Mouse (Mus musculus) midbrain, postnatal 0 days (tissue): Measurements from ENCODE around the gene Il25. TPM values are rescaled to one million over a fixed set of nuclear protein-coding genes. Genes with fewer than 3 reads are reported as not detected.
"Not testable (repeated sequence)": the region's sequence is repeated elsewhere in the genome, so short reads cannot be mapped to it uniquely, and the experiment has no call there.

Source experiments
- ATAC-seq: fragments of 200-750 bp; cut with Nextera tagmentation; 2 replicates; pipeline ENCODE4 v1.8.0; 2017; ENCODE audit warnings: moderate number of reproducible peaks, mild to moderate bottlenecking, moderate TSS enrichment, moderate library complexity; ENCODE audit not compliant: low FRiP score
- DNase-seq: peaks from one replicate; pipeline ENCODE4 v3.0.0-alpha.2; 2015; ENCODE audit warnings: low spot score
- H3K27ac ChIP-seq: fragments of 300-500 bp; sonication (generic); 2 replicates; pipeline ENCODE4 v1.5.1; 2014; ENCODE audit warnings: low read depth, mild to moderate bottlenecking, low read length, mixed read lengths
- H3K27me3 ChIP-seq: fragments of 300-500 bp; sonication (generic); 2 replicates; pipeline ENCODE4 v1.6.1; 2014; ENCODE audit warnings: low read length, control low read depth, mixed read lengths; ENCODE audit not compliant: insufficient read depth
- H3K36me3 ChIP-seq: fragments of 300-500 bp; sonication (generic); 2 replicates; pipeline ENCODE4 v1.6.1; 2014; ENCODE audit warnings: low read length, control low read depth, mixed read lengths; ENCODE audit not compliant: insufficient read depth
- H3K4me1 ChIP-seq: fragments of 300-500 bp; sonication (generic); 2 replicates; pipeline ENCODE4 v1.6.1; 2014; ENCODE audit warnings: mild to moderate bottlenecking, control low read depth, antibody characterized with exemption, low read length, mixed read lengths; ENCODE audit not compliant: insufficient read depth
- H3K4me2 ChIP-seq: fragments of 300-500 bp; sonication (generic); 2 replicates; pipeline ENCODE4 v1.6.1; 2014; ENCODE audit warnings: low read depth, mild to moderate bottlenecking, low read length, mixed read lengths; ENCODE audit not compliant: poor library complexity, severe bottlenecking
- H3K4me3 ChIP-seq: fragments of 300-500 bp; sonication (generic); 2 replicates; pipeline ENCODE4 v1.5.1; 2014; ENCODE audit warnings: low read depth, mild to moderate bottlenecking, low read length, moderate library complexity
- H3K9ac ChIP-seq: fragments of 300-500 bp; sonication (generic); replicated peaks from 2 replicates; pipeline ENCODE4 v1.6.1; 2014; ENCODE audit warnings: mild to moderate bottlenecking, low read length, moderate library complexity, mixed read lengths; ENCODE audit not compliant: poor library complexity, severe bottlenecking
- H3K9me3 ChIP-seq: fragments of 300-500 bp; sonication (generic); 2 replicates; pipeline ENCODE4 v1.6.1; 2016; ENCODE audit warnings: low read length, control low read depth
- CTCF ChIP-seq: IDR thresholded peaks from 2 replicates; pipeline ENCODE4 v1.5.1; 2016; ENCODE audit warnings: antibody characterized with exemption, mild to moderate bottlenecking
- WGBS: fragments of 180-500 bp; shearing (Covaris S2); extraction: QIAGEN DNeasy Blood & Tissue Kit; methylation state at CpG from one replicate; pipeline ENCODE4 v1.1.7; 2014; 5-methylcytosine and 5-hydroxymethylcytosine counted together
- microRNA counts: library from miRNA; unstranded; fragments of <30 nt; microRNA quantifications from one replicate; lab custom pipeline; 2015
- microRNA-seq: library from miRNA; unstranded; fragments of <30 nt; microRNA quantifications from one replicate; pipeline ENCODE4, GENCODE M21; 2016; ENCODE audit warnings: borderline number of aligned reads
- polyA plus RNA-seq: library from polyadenylated mRNA; unstranded; fragments of >200 nt; fragmentation: Nextera tagmentation; extraction: Ambion mirVana; gene quantifications from 2 replicates; pipeline ENCODE4 v1.2.1, GENCODE M21; 2015
- total RNA-seq: library from RNA; depleted of rRNA; stranded (reverse); fragments of >200 nt; gene quantifications from 2 replicates; pipeline ENCODE4 v1.2.3, GENCODE M21; 2014; rRNA removed

Il25 gene
- total and polyA plus RNA-seq, 2 experiments from 2014 or later, result 0.38 TPM; not detected in 1

DNA sequence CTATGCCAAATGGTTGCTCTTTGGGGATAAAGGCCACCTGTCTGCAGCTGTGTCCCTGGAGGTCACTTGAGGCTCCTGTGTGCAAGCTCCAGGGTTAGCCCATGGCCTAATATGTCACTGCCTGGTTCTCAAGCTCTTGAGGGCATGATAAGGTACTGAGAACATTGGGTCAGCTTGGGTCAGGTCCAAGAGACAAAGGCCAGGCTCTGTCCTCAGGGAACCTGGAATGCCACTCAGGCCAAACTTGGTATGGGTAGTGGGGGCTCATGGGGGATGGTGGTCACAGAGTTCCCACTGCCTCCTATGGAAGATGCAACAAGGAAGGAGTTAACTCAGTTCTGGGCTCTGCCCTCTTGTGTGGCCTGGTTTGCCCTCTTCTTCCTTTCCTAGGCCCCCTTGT is 35.8 kb downstream of the Il25 start:
- Histone ChIP-seq H3K9me3 (no peaks in the 10 kb centered on the region), H3K9ac (no peak overlapping the region), H3K4me1 (no peaks in the 10 kb centered on the region), H3K36me3 (no peaks in the 10 kb centered on the region), H3K27me3 (no peaks in the 10 kb centered on the region), H3K4me2 (no peak overlapping the region), H3K4me3 (no peak overlapping the region), H3K27ac (no peak overlapping the region)
- ATAC-seq, result no peak
- no peak for DNase-seq
- no peak for TF ChIP-seq CTCF

DNA sequence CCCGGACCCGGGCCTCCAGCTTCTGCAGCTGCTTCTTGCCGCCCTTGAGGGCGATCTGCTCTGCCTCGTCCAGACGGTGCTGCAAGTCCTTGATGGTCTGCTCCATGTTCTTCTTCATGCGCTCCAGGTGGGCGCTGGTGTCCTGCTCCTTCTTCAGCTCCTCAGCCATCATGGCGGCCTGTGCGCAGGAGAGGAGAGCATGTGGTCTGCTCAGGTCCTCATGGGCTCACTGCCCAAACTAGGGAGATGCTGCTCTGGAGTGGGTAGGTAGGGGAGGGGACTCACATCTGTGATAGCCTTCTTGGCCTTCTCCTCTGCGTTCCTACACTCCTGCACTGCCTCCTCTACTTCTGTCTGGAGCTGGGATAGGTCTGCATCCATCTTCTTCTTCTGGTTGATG is 40.3 kb downstream of the Il25 start:
- not testable (repeated sequence) for H3K27ac ChIP-seq, H3K4me3 ChIP-seq, ATAC-seq, H3K9ac ChIP-seq, DNase-seq, H3K4me2 ChIP-seq, H3K4me1 ChIP-seq, H3K36me3 ChIP-seq, H3K9me3 ChIP-seq, H3K27me3 ChIP-seq
- 96% methylated on average over 7 of the region's 11 CpGs for WGBS

DNA sequence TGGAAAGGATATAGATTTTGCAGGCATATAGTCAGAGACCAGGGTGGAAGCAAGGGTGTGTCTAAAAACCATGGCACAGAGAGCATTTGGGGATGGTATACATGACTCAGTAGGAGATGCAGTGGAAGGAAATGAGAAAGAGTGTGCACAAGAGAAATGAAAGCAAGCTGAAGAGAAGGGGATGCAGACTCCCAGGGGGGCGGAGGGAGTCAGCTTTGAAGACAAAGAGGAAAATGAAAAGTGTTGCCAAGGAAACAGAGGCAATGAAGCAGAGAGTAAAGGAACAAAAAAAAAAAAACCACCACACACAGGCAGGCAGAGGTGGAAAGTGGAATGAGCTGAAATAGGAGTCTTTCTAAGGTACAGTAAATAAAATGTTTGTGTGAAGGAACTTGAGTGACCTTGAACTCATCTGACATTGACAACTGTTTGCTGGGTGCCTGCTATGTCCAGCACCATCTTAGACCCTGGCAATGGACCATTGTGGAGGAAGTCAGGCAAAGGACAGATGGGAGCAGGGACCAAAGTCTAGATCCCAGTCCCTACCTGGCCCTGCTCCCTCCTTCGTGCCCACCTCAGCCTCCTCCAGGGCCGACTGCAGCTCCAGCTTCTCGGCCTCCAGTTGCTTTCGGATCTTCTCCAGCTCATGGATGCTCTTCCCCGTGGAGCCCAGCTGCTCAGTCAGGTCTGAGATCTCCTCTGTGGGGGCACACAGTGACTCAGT is 41.7 kb downstream of the Il25 start:
- H3K9me3 ChIP-seq, result no peaks in the 10 kb centered on the region
- H3K4me1 ChIP-seq, result 0 out of 2 replicates have a peak, but pooled peaks cover 4% of the 10 kb centered on the region
- peak overlapping the region; percentile 78 for H3K27ac ChIP-seq
- H3K4me3 ChIP-seq, result no peak overlapping the region
- 70% methylated on average over 6 of the region's 6 CpGs for WGBS
- H3K27me3 ChIP-seq, result no peaks in the 10 kb centered on the region
- no peak for TF ChIP-seq CTCF
- ATAC-seq (peak; percentile 50), DNase-seq (peak; percentile 85)
- no peaks in the 10 kb centered on the region for H3K36me3 ChIP-seq
- no peak overlapping the region for H3K9ac ChIP-seq
- H3K4me2 ChIP-seq, result no peak overlapping the region

DNA sequence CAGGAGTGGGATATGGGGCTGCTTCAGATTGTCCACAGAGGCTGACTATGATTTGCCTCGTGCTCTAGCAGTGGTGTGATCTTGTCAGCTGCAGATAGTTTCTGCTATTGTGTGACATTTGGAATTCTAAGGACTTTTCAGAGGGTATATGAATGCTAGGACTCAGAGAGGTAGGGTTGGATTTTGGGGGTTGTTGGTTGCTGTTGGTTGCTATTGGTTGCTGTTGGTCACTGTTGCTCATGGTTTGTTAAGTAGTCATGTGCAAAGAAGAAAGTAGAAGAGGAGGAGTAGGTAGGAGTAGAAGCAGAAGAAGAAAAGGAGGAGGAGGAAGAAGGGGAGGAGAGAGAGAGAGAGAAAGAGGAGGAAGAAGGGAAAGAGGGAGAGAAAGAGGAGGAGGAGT is 44.1 kb downstream of the Il25 start, which contains the start of gene Gm17428:
Gene Gm17428 (plus strand): TSS at position 301 of the 400 bp plus-strand sequence.
- no peak for DNase-seq
- H3K27ac ChIP-seq, result 0 out of 2 replicates have a peak within 1 kb of the TSS, but pooled peaks have one; percentile 12
- TF ChIP-seq CTCF, result no peak
- no peak within 1 kb of the TSS for H3K4me2 ChIP-seq
- H3K4me3 ChIP-seq, result no peak within 1 kb of the TSS
- H3K9me3 ChIP-seq, result no peaks in the 10 kb centered on the region
- no peak within 1 kb of the TSS for H3K9ac ChIP-seq
- 0 out of 2 replicates have a peak, but pooled peaks cover 4% of the 10 kb centered on the region for H3K4me1 ChIP-seq
- H3K36me3 ChIP-seq, result no peaks in the 10 kb centered on the region
- 80% methylated on average over 1 of the region's 1 CpGs for WGBS
- no peak for ATAC-seq
- H3K27me3 ChIP-seq, result no peaks in the 10 kb centered on the region

DNA sequence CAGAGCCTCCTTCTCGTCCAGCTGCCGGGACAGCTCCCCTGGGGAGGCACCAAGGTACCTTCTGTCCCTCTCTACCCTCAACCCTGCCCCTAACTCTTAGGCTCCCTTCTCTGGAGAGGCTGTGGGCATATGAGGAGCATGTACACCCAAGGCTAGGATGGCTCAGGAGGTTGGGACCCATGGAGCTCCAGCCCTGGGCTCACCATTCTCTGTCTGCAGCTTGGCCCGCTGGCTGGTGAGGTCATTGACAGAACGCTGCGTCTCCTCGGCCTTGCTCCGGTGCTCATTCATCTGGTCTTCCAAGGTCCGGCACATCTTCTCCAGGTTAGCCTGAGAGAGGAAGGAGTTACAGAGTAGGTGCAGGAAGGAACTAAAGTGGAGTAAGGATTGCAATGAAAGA is 46.2 kb downstream of the Il25 start:
- TF ChIP-seq CTCF, result no peak
- DNase-seq (no peak), ATAC-seq (no peak)
- no peak overlapping the region for H3K4me3 ChIP-seq
- 0 out of 2 replicates have a peak, but pooled peaks cover 4% of the 10 kb centered on the region for H3K4me1 ChIP-seq
- 92% methylated on average over 8 of the region's 8 CpGs for WGBS
- H3K27ac ChIP-seq, result no peak overlapping the region
- H3K9me3 ChIP-seq, result no peaks in the 10 kb centered on the region
- no peak overlapping the region for H3K9ac ChIP-seq
- H3K4me2 ChIP-seq, result no peak overlapping the region
- no peaks in the 10 kb centered on the region for H3K36me3 ChIP-seq
- no peaks in the 10 kb centered on the region for H3K27me3 ChIP-seq

DNA sequence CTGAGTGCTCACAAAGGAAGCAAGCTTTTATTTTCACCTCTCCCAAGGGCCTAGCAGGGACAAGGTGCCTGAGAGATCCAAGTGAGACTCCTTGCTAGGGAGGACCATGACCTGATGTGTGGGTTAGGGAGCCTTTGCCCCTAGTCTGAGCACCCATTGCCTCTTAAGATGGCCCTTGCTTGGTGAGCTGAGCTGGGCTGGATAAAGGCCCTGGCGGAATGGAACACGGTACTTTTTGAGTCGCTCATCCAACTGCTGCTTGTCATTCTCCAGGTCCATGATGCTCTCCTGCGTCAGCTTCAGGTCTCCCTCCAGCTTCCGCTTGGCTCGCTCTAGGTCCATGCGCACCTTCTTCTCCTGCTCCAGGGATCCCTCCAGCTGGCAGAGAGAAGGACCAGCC is 49.4 kb downstream of the Il25 start:
- H3K4me2 ChIP-seq, result no peak overlapping the region
- no peaks in the 10 kb centered on the region for H3K9me3 ChIP-seq
- no peak for TF ChIP-seq CTCF
- no peaks in the 10 kb centered on the region for H3K4me1 ChIP-seq
- no peak overlapping the region for H3K9ac ChIP-seq
- WGBS, result 96% methylated on average over 7 of the region's 7 CpGs
- no peaks in the 10 kb centered on the region for H3K36me3 ChIP-seq
- ATAC-seq, result no peak
- no peak for DNase-seq
- no peaks in the 10 kb centered on the region for H3K27me3 ChIP-seq
- no peak overlapping the region for H3K4me3 ChIP-seq
- H3K27ac ChIP-seq, result no peak overlapping the region

MicroRNAs within 50 kb of the gene (microRNA counts, 519-probe panel; counts per million panel counts)
- 2,980 counts per million, percentile 69 among the panel's probes with 10 or more counts for microRNA mmu-miR-208a (lab: Ali Mortazavi, UCI)
- 528 counts per million, percentile 58 among the panel's probes with 10 or more counts for microRNA mmu-miR-208b (lab: Ali Mortazavi, UCI)

Small RNAs within 50 kb of the gene (microRNA-seq; reads per million reads assigned to microRNA genes)
- gene Mir208a (1.0 reads per million), gene Mir208b (18.1 reads per million, percentile 27 among the genes with 10 or more reads in this experiment)

Other genes starting within 250 kb of the Il25 start
- 44.2 and 46.5 TPM in 2 replicates for gene 1700123O20Rik, start 246.5 kb upstream of the Il25 start, total RNA-seq
- gene 1700123O20Rik, start 246.5 kb upstream of the Il25 start, polyA plus RNA-seq, result 61.1 and 67.6 TPM in 2 replicates
- gene Acin1, start 245.8 kb upstream of the Il25 start, total RNA-seq, result 118 and 122 TPM in 2 replicates
- 91.7 and 108 TPM in 2 replicates for gene Acin1, start 245.8 kb upstream of the Il25 start, polyA plus RNA-seq
- gene Gm29776, start 233.9 kb upstream of the Il25 start, total RNA-seq, result not detected in 2 replicates
- 0.07 and 0.31 TPM in 2 replicates for gene Gm29776, start 233.9 kb upstream of the Il25 start, polyA plus RNA-seq
- gene Cebpe, start 220.5 kb upstream of the Il25 start, total RNA-seq, result not detected in 2 replicates
- gene Cebpe, start 220.5 kb upstream of the Il25 start, polyA plus RNA-seq, result not detected in 2 replicates
- 10.3 and 11.3 TPM in 2 replicates for gene Slc7a8, start 150.7 kb upstream of the Il25 start, total RNA-seq
- gene Slc7a8, start 150.7 kb upstream of the Il25 start, polyA plus RNA-seq, result 8.8 and 9.7 TPM in 2 replicates
- gene Rnf212b, start 118.6 kb upstream of the Il25 start, total RNA-seq, result 0.38 TPM in 1 of 2 replicates, not detected in the other
- not detected in 2 replicates for gene Rnf212b, start 118.6 kb upstream of the Il25 start, polyA plus RNA-seq
- gene Homez, start 61.7 kb upstream of the Il25 start, total RNA-seq, result 6.9 and 9.4 TPM in 2 replicates
- 8.0 and 9.6 TPM in 2 replicates for gene Homez, start 61.7 kb upstream of the Il25 start, polyA plus RNA-seq
- gene Ppp1r3e, start 55.1 kb upstream of the Il25 start, total RNA-seq, result 27.1 and 37.2 TPM in 2 replicates
- gene Ppp1r3e, start 55.1 kb upstream of the Il25 start, polyA plus RNA-seq, result 2.8 and 4.1 TPM in 2 replicates
- 23.1 and 31.2 TPM in 2 replicates for gene Bcl2l2, start 49.3 kb upstream of the Il25 start, total RNA-seq
- 2.9 and 3.7 TPM in 2 replicates for gene Bcl2l2, start 49.3 kb upstream of the Il25 start, polyA plus RNA-seq
- 0.82 TPM in 1 of 2 replicates, not detected in the other for gene Gm20521, start 49.3 kb upstream of the Il25 start, total RNA-seq
- gene Gm20521, start 49.3 kb upstream of the Il25 start, polyA plus RNA-seq, result 1.4 and 1.6 TPM in 2 replicates
- gene Pabpn1, start 40.2 kb upstream of the Il25 start, total RNA-seq, result 95.1 and 115 TPM in 2 replicates
- gene Pabpn1, start 40.2 kb upstream of the Il25 start, polyA plus RNA-seq, result 139 and 162 TPM in 2 replicates
- 495 and 558 TPM in 2 replicates for gene Slc22a17, start 19.6 kb upstream of the Il25 start, total RNA-seq
- gene Slc22a17, start 19.6 kb upstream of the Il25 start, polyA plus RNA-seq, result 345 TPM in 2 replicates
- 24.0 and 41.4 TPM in 2 replicates for gene Efs, start 6.6 kb upstream of the Il25 start, total RNA-seq
- gene Efs, start 6.6 kb upstream of the Il25 start, polyA plus RNA-seq, result 8.5 and 8.9 TPM in 2 replicates
- 26.4 and 44.8 TPM in 2 replicates for gene Cmtm5, start 3.6 kb downstream of the Il25 start, total RNA-seq
- gene Cmtm5, start 3.6 kb downstream of the Il25 start, polyA plus RNA-seq, result 27.0 and 27.5 TPM in 2 replicates
- gene Myh6, start 34.2 kb downstream of the Il25 start, total RNA-seq, result 0.24 and 0.33 TPM in 2 replicates
- 2.1 and 2.5 TPM in 2 replicates for gene Myh6, start 34.2 kb downstream of the Il25 start, polyA plus RNA-seq
- not detected in 2 replicates for gene Gm17428, start 44.2 kb downstream of the Il25 start, total RNA-seq
- not detected in 2 replicates for gene Gm17428, start 44.2 kb downstream of the Il25 start, polyA plus RNA-seq
- gene Myh7, start 61.9 kb downstream of the Il25 start, total RNA-seq, result 1.8 and 3.2 TPM in 2 replicates
- gene Myh7, start 61.9 kb downstream of the Il25 start, polyA plus RNA-seq, result 9.6 and 10.3 TPM in 2 replicates
- 20.9 and 29.6 TPM in 2 replicates for gene Ngdn, start 82.8 kb downstream of the Il25 start, total RNA-seq
- gene Ngdn, start 82.8 kb downstream of the Il25 start, polyA plus RNA-seq, result 44.3 and 48.1 TPM in 2 replicates
- 16.4 and 18.6 TPM in 2 replicates for gene Zfhx2, start 159.6 kb downstream of the Il25 start, total RNA-seq
- gene Zfhx2, start 159.6 kb downstream of the Il25 start, polyA plus RNA-seq, result 11.2 and 14.2 TPM in 2 replicates
- gene Thtpa, start 162.1 kb downstream of the Il25 start, total RNA-seq, result 38.0 and 42.1 TPM in 2 replicates
- 32.5 and 35.2 TPM in 2 replicates for gene Thtpa, start 162.1 kb downstream of the Il25 start, polyA plus RNA-seq
- 8.2 and 11.6 TPM in 2 replicates for gene Ap1g2, start 173.9 kb downstream of the Il25 start, total RNA-seq
- gene Ap1g2, start 173.9 kb downstream of the Il25 start, polyA plus RNA-seq, result 6.6 and 8.9 TPM in 2 replicates
- 158 and 182 TPM in 2 replicates for gene Jph4, start 184.2 kb downstream of the Il25 start, total RNA-seq
- 41.7 and 45.1 TPM in 2 replicates for gene Jph4, start 184.2 kb downstream of the Il25 start, polyA plus RNA-seq